Mouse (Mus musculus): ENCODE measurements around the gene 5430419D17Rik. TPM values are rescaled to one million over a fixed set of nuclear protein-coding genes. Genes with fewer than 3 reads are reported as not detected.

Gene 5430419D17Rik
- total and polyA plus RNA-seq, 3 experiments = not detected

DNA sequence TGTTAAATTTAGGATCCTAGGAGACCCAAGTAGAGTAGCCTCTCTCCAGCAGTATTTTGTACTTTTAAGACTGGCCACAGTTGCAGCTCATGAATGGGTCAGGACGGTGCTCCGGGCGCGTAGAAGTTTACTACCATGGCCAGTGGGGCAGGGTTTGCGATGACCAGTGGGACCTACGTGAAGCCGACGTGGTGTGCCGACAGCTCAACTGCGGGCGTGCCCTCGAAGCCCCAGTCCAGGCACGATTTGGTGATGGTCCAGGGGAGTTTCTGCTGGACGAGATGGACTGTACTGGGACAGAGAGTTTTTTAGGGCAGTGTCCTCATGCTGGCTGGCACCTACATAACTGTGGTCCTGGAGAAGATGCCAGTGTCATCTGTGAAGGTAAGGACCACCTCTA is 13.8 kb downstream of the 5430419D17Rik start:
- in situ Hi-C loops (cut with MboI; ENCODE audit: low pct_ligation_motif_present, low pct_unique_long_range_greater_than_20kb, low sequenced_read_pairs) (no loop called here), dilution Hi-C loops (cut with MboI; ENCODE audit: extremely low pct_ligation_motif_present, extremely low pct_unique_long_range_greater_than_20kb, low sequenced_read_pairs) (no loop called here)
- H3K4me1 ChIP-seq (ENCODE audit: control insufficient read depth in 1 of 2, insufficient read depth in 2 of 2) = no peaks in the 10 kb centered on the region
- DNase-seq (ENCODE audit: extremely low read depth) = no peak
- H3K9ac ChIP-seq (ENCODE audit: insufficient read depth, low read depth) = no peak overlapping the region
- no peaks in the 10 kb centered on the region for H3K36me3 ChIP-seq (replicated peaks in 1 of 2; ENCODE audit: control insufficient read depth in 1 of 2, insufficient read depth in 1 of 2, low read length in 1 of 2)
- no peaks in the 10 kb centered on the region for H3K9me3 ChIP-seq (replicated peaks; ENCODE audit: low read length)
- TF ChIP-seq TBP (conservative IDR thresholded peaks at IDR 0.05; ENCODE audit: low read depth, low read length) (no peak), MXI1 (IDR thresholded peaks at IDR 0.05; ENCODE audit: low read depth, low read length) (no peak), JUND (conservative IDR thresholded peaks at IDR 0.05; ENCODE audit: low read depth, low read length) (no peak), ZC3H11A (IDR thresholded peaks at IDR 0.05; ENCODE audit: low read depth, low read length) (no peak), CTCF (conservative IDR thresholded peaks at IDR 0.05 in 1 of 2, IDR thresholded peaks at IDR 0.05 in 1 of 2; ENCODE audit: low read depth in 2 of 2, low read length in 2 of 2) (no peak)
- H3K4me3 ChIP-seq (replicated peaks in 1 of 3; ENCODE audit: low read depth in 2 of 3, low read length in 2 of 3, poor library complexity in 1 of 3) = no peak overlapping the region
- H3K27ac ChIP-seq (ENCODE audit: insufficient read depth, low read depth) = no peak overlapping the region
- H3K27me3 ChIP-seq (replicated peaks) = peaks cover 68% of the 10 kb centered on the region
- H3K79me2 ChIP-seq (replicated peaks; ENCODE audit: control insufficient read depth, extremely low read depth, insufficient read depth, poor library complexity, severe bottlenecking) = no peaks in the 10 kb centered on the region
- no peak overlapping the region for H3K4me2 ChIP-seq (ENCODE audit: insufficient read depth, low read depth, poor library complexity, severe bottlenecking)

DNA sequence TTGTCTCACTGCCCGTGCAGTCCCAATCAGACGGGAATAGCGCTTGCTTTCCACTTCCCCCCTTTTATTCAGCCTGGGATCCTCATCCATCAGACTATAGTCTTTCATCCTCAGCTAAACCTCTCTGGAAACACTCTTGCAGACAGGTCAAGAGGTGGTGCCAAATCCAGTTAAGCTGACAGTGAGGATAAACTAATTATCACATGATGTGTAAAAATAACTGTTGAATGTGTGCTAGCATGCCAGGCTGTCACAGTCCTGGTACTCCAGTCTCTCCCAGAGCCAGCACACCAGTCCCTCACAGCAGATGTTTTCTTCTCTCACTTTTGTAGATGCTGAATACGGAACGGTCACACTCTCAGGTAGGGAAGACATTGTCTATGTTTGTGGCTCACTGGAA is 48.9 kb downstream of the 5430419D17Rik start:
- Histone ChIP-seq H3K9ac (ENCODE audit: insufficient read depth, low read depth) (no peak overlapping the region), H3K4me2 (ENCODE audit: insufficient read depth, low read depth, poor library complexity, severe bottlenecking) (no peak overlapping the region), H3K9me3 (replicated peaks; ENCODE audit: low read length) (no peaks in the 10 kb centered on the region), H3K79me2 (replicated peaks; ENCODE audit: control insufficient read depth, extremely low read depth, insufficient read depth, poor library complexity, severe bottlenecking) (no peaks in the 10 kb centered on the region), H3K27ac (ENCODE audit: insufficient read depth, low read depth) (no peak overlapping the region), H3K27me3 (replicated peaks) (peaks cover 81% of the 10 kb centered on the region), H3K4me3 (replicated peaks in 1 of 3; ENCODE audit: low read depth in 2 of 3, low read length in 2 of 3, poor library complexity in 1 of 3) (no peak overlapping the region), H3K4me1 (ENCODE audit: control insufficient read depth in 1 of 2, insufficient read depth in 2 of 2) (no peaks in the 10 kb centered on the region), H3K36me3 (replicated peaks in 1 of 2; ENCODE audit: control insufficient read depth in 1 of 2, insufficient read depth in 1 of 2, low read length in 1 of 2) (no peaks in the 10 kb centered on the region)
- DNase-seq (ENCODE audit: extremely low read depth) = no peak
- in situ Hi-C loops (cut with MboI; ENCODE audit: low pct_ligation_motif_present, low pct_unique_long_range_greater_than_20kb, low sequenced_read_pairs) = no loop called here
- TF ChIP-seq NELFE (IDR thresholded peaks at IDR 0.05; ENCODE audit: low read depth, low read length) (no peak), KAT2A (IDR thresholded peaks at IDR 0.05; ENCODE audit: insufficient replicate concordance, low read length) (no peak), E2F4 (IDR thresholded peaks at IDR 0.05; ENCODE audit: insufficient replicate concordance, low read depth, low read length) (no peak), ZMIZ1 (IDR thresholded peaks at IDR 0.05; ENCODE audit: low read depth, low read length) (no peak), MAFK (IDR thresholded peaks at IDR 0.05; ENCODE audit: insufficient replicate concordance, low read length) (no peak), EP300 (IDR thresholded peaks at IDR 0.05; ENCODE audit: low read length) (no peak), USF1 (IDR thresholded peaks at IDR 0.05; ENCODE audit: low read depth, low read length) (no peak), POLR2A (IDR thresholded peaks at IDR 0.05; ENCODE audit: low read depth, low read length) (no peak), MAZ (IDR thresholded peaks at IDR 0.05; ENCODE audit: low read depth, low read length) (no peak), ZKSCAN1 (IDR thresholded peaks at IDR 0.05; ENCODE audit: borderline replicate concordance, low read depth, low read length) (no peak), ETS1 (conservative IDR thresholded peaks at IDR 0.05; ENCODE audit: low read depth, low read length) (no peak), BHLHE40 (IDR thresholded peaks at IDR 0.05; ENCODE audit: low read depth, low read length) (no peak), TBP (conservative IDR thresholded peaks at IDR 0.05; ENCODE audit: low read depth, low read length) (no peak), MXI1 (IDR thresholded peaks at IDR 0.05; ENCODE audit: low read depth, low read length) (no peak), RAD21 (IDR thresholded peaks at IDR 0.05; ENCODE audit: low read depth, low read length) (no peak), SIN3A (IDR thresholded peaks at IDR 0.05; ENCODE audit: low read length) (no peak), POLR2AphosphoS2 (IDR thresholded peaks at IDR 0.05; ENCODE audit: low read depth, low read length) (no peak)
- dilution Hi-C loops (cut with MboI; ENCODE audit: extremely low pct_ligation_motif_present, extremely low pct_unique_long_range_greater_than_20kb, low sequenced_read_pairs) = no loop called here
